Mouse (Mus musculus) adrenal gland (tissue): ENCODE results near the gene Rfc2.

Source experiments
- intact Hi-C: fragments of 180-260 bp; cut with DNase I; formaldehyde crosslinking; loops from one replicate; pipeline ENCODE4 v1.15.1; 2025

Gene Rfc2

DNA sequence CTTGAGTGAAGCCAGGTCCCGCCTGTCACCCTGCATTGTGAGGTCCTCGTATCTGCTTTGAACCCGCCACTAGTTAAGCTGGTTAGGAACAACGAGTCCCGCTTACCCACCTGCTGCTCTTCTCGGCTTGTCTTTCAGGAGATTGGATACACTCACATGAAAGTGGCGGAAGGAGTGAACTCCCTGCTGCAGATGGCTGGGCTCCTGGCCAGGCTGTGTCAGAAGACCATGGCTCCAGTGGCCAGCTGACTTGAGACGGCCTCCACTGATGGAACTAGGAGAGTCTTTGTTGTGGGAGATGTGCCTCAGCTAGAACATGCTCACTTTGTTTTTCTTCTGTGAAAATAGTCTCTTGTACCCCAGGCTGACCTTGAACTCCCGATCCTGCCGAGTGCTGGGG is 16.5 kb downstream of the Rfc2 start:
- intact Hi-C loops = no loop called here

DNA sequence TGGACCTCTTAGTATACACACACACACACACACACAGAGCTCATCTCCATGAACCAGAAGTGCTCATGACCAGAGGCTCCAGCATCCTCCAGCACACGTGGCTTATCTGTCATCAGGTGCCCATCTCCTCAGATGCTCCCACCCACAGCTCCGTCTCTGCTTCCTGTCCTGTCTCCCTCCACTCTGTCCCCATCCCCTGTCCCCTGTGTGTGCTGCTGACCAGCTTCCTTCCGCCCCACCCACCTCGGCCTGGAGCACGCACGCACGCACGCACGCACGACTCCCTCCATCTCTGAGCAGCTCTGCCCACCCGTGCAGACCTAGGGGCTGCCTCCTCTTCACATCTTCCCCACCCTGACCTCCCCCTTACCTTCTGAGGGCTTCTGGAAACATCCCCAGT is 23.2 kb downstream of the Rfc2 start:
- intact Hi-C loops = no loop called here

DNA sequence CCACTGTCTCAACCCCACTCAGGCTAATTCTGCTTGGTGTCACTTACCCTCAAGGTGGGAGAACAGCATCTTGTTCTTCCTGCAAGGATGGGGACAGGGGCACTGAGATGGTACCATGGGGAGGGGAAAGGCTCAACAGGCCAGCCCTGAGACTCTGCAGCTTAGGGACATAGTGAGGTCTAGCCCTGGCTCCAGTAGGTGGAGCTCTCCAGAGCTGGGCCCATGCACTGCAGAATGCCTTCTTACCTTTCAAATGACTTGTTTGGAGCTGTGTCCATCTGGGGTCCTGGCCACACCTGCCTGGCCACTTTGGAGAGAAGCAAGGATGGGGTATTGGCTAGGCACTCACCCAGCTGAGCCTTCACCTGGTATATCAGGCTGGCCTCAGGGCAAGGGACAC is 25.1 kb downstream of the Rfc2 start:
- intact Hi-C loops = no loop called here

DNA sequence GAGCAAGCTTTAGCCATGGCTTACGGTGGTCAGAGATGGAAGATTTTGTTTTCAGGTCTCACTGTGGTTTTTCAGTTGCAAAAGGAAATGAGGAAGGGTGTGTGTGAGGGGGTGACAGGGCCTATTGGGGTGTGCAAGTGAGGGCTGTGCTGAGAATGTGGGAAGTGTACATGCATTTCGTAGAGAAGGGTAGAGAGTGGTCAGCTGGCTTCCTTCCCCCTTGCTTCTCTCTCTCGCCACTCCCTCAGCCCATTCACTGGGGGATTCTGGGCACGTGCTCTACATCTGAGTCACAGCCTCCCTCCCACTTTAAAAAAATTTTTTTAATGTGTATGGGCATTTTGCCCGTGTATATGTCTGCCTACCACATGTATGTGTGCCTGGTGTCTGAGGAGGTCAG is 26.0 kb downstream of the Rfc2 start:
- intact Hi-C loops = no loop called here

GRCm38 (mm10) chr5:134609916-134610643 is 28.9 kb downstream of the Rfc2 start:
- intact Hi-C loops = no loop called here

GRCm38 (mm10) chr5:134611810-134612521 is 30.8 kb downstream of the Rfc2 start:
- intact Hi-C loops = no loop called here

DNA sequence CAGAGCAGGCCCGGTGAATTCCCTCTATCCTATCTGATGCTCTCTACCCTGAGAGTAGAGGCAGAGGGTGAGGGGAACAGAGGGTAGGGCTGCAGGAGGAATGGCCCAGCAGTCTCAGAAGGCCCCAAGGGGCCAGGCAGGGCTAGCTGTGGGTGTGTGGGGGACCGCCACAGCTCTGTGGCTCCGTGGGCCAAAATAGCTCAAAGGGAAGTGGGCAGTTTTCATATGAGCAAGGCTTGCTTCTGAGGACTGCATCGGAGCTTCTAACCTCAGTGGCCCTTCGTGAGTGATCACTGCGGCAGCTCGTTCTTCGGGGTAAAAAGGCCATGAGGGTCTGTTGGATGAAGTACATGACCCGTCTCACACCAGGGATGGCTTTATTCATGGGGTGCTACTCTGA is 32.6 kb downstream of the Rfc2 start:
- intact Hi-C loops = no loop called here

- intact Hi-C loops = no loop called here
These were observed 33.1 kb downstream of the Rfc2 start for GRCm38 (mm10) chr5:134614296-134614695.

- intact Hi-C loops = no loop called here
These were observed 33.6 kb downstream of the Rfc2 start, which contains the start of gene Lat2 for GRCm38 (mm10) chr5:134614802-134615201. Gene Lat2, minus strand, starts transcription at chr5:134615025.

- intact Hi-C loops = no loop called here
These were observed 34.2 kb downstream of the Rfc2 start for GRCm38 (mm10) chr5:134615380-134615779.

DNA sequence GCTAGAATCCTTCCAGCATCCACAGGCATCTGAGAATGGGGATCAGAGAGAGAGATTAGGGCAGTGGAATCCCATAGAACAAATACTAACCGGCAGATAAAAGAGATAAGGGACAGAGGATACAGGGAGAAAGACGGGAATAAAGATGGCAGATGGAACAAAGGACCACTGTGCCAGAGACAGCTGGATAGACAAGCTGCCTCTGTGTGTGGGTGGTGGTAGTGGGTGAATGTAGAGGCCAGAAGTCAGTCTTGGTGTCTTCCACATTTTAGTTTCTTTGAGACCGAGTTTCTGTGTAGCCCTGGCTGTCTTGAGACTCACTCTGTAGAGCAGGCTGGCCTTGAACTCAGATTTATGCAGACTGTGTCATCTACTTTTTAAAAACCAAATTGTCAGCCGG is 34.6 kb downstream of the Rfc2 start:
- intact Hi-C loops = loop anchor here (2.0 kb wide), 1 partner anchor 109 kb away; no protein-coding TSS in a partner anchor

DNA sequence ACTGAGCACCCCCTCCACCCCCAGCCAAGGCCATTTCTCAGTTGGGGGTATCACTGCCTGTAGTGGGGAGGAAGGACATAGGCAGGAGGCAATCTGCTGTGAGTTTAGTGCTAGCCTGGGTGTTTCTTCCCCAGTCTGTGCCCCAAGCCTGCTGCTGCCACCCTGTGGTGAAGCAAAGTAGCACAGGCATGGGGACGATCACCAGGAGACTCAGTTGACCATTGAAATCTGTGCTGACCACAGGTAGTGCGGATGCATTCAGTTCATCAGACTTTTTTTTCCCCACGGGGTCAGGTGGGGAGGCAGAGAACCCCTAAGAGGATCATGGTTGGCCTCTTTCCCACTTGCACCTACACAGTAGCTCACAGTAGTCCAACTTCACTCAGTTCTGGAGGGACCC is 35.9 kb downstream of the Rfc2 start:
- intact Hi-C loops = loop anchor here (2.0 kb wide), 1 partner anchor 110 kb away; no protein-coding TSS in a partner anchor

DNA sequence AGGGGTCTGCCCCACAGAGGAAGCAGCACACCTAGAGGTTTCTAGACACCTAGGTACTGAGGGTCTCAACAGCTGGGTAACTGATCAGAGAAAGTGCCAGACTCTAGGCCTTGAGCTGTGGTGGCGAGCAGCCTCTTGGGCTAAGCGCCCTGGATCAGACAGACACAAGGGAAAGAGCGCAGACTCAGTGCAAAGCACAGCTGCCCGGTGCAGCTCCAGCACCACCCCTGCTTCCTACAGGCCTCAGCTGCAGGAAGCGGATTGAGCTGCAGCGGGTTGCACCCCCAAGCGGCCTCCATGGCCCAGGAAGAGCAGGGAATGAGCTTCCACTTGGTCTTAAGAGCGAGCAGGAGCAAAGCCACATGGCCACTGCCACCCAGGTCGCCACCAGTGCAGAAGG is 39.3 kb downstream of the Rfc2 start:
- intact Hi-C loops = loop anchor here (5.0 kb wide), 1 partner anchor 33 kb away; no protein-coding TSS in a partner anchor

GRCm38 (mm10) chr5:134621099-134621640 is 40.0 kb downstream of the Rfc2 start:
- intact Hi-C loops = loop anchor here (5.0 kb wide), 1 partner anchor 34 kb away; no protein-coding TSS in a partner anchor

DNA sequence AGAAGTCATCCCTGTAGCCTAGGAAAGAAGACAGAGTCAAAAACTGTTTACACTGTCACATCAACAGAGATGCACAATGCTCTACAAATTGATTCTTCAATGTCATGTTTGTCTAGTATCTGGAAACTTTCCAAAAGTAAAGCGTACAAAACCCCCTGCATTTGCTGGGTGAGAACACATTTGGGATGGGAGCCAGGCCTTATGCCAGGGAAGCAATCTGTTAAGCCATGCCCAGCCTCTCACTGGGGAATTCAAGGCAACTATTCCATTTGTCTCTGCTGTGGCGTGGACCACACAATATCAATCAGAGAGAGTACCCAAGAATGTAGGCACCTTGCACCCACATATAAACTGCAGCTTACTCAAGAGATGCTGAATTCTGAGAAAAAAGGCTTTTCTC is 40.9 kb downstream of the Rfc2 start:
- intact Hi-C loops = loop anchor here (5.0 kb wide), 1 partner anchor 35 kb away; no protein-coding TSS in a partner anchor

- intact Hi-C loops = no loop called here
These were observed 48.3 kb downstream of the Rfc2 start for GRCm38 (mm10) chr5:134629508-134629907.

DNA sequence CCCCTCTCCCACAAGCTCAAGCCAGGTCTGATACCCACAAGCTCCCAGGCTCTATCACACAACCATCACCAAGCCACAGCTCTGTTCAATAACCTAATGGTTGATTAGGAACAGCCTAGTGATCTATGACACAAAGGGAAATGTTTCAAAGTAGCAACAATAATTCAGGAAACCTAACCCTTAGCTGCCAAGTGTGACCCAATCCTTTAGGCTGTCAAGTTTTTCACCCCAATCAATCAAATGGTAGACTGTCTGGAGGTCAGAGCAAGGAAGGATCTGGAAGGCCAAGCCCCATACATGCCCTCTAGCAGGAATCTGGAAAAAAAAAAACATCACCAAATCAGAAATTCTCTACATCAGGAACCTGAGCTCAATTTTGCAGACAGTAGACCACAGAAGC is 49.7 kb downstream of the Rfc2 start:
- intact Hi-C loops = no loop called here

DNA sequence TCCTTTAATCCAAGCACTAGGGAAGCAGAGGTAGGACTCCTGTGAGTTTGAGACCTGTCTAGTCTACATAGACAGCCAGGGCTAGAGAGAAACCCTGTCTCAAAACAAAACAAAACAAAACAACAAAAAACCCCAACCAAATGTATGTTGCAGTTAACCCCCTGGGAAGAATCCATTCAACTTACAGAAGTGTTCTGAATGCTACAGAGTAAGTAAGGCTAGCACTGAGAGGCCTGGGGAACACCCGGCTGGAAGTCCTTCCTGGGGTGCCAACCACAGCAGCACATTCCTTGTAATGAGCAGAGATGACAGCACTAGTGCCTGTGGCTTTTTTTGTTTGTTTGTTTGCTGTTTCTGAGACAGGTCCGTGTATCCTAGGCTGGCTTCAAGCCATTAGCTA is 51.7 kb downstream of the Rfc2 start:
- intact Hi-C loops = no loop called here

GRCm38 (mm10) chr5:134637820-134638367 is 56.7 kb downstream of the Rfc2 start:
- intact Hi-C loops = no loop called here

- intact Hi-C loops = no loop called here
These were observed 57.5 kb downstream of the Rfc2 start for GRCm38 (mm10) chr5:134638461-134639268.

GRCm38 (mm10) chr5:134639269-134639682 is 58.1 kb downstream of the Rfc2 start, which contains the start of gene Eif4h:
Gene Eif4h, minus strand, starts transcription at chr5:134639490.
- intact Hi-C loops = no loop called here
